Mouse (Mus musculus) olfactory bulb, adult 2 months (tissue): ENCODE data around the gene Pqlc2. TPM values are rescaled to one million over a fixed set of nuclear protein-coding genes. Genes with fewer than 3 reads are reported as not detected.

ENCODE experiments used
- H3K27ac ChIP-seq: fragments of 200-500 bp; 2 replicates; pipeline ENCODE4 v1.5.1; 2012; ENCODE audit warnings: low read depth, low read length; ENCODE audit not compliant: insufficient read depth
- H3K4me1 ChIP-seq: fragments of 200-500 bp; 2 replicates; pipeline ENCODE4 v1.6.1; 2012; ENCODE audit warnings: low read length; ENCODE audit not compliant: control insufficient read depth, insufficient read depth
- H3K4me3 ChIP-seq: fragments of 200-500 bp; 2 replicates; pipeline ENCODE4 v1.5.1; 2012; ENCODE audit warnings: mild to moderate bottlenecking, low read depth, low read length, moderate library complexity; ENCODE audit not compliant: insufficient read depth
- CTCF ChIP-seq: fragments of 200-500 bp; IDR thresholded peaks from 2 replicates; pipeline ENCODE4 v1.5.1; 2012; ENCODE audit warnings: low read depth, mild to moderate bottlenecking, low read length, moderate library complexity; ENCODE audit not compliant: insufficient read depth
- POLR2A ChIP-seq: fragments of 200-500 bp; IDR thresholded peaks from 2 replicates; pipeline ENCODE4 v1.6.1; 2012; ENCODE audit warnings: mild to moderate bottlenecking, low read depth, low read length, moderate library complexity; ENCODE audit not compliant: insufficient read depth
- WGBS: fragments of 180-500 bp; shearing (Covaris S2); methylation state at CpG from one replicate; pipeline ENCODE4 v1.1.7; 2018; 5-methylcytosine and 5-hydroxymethylcytosine counted together
- polyA plus RNA-seq: library from polyadenylated mRNA; stranded (reverse); fragments of >200 nt; gene quantifications from 2 replicates; pipeline ENCODE4 v1.2.4, GENCODE M21; 2012; ENCODE audit warnings: low replicate concordance; ENCODE audit not compliant: missing spikeins, insufficient read depth, insufficient read length

Pqlc2 gene
- not detected in 2 replicates for polyA plus RNA-seq

DNA sequence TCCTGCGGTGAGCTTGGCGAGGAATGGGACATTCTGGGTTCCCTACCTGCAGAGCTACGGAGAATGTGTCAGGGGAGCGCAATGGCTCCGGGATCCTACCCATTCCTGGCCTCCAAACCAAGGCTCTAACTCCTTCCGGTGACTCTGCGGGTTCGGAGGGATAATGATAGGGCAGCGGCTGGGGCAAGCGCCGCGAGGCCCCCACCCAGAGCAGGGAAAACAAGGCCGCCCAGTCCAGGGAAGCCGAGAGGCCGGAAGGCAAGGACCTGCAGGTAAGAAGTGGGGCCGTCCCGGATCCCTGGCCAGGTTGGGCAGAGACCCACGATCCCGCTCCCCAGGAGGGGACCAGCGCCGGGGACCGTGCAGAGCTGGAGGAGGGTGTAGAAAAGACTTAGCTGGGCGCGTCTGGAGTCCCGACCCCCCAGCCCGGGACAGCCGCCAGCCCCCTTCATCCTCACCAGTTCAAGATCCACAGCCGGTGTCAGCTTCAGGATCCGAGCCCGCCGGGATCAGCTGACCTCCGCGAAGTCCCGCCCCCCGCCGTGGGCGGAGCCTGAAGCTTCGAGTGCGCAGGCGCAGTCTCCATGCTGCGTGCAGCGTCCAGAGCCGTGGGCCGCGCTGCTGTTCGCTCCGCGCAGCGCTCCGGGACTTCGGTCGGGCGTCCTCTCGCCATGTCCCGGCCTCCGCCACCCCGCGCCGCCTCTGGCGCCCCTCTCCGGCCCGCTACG is at the start of gene Pqlc2, which contains the start of gene Akr7a5:
Pqlc2 (minus strand) TSS at position 538 of the 728 bp plus-strand sequence.
Akr7a5 (plus strand) TSS at position 574 of the 728 bp plus-strand sequence.
- Histone ChIP-seq H3K27ac (no peak within 1 kb of the TSS), H3K4me3 (peak within 1 kb of the TSS; percentile 66), H3K4me1 (peaks cover 20% of the 10 kb centered on the region)
- TF ChIP-seq POLR2A (peak; percentile 97), CTCF (no peak)
- WGBS: under 1% methylated on average over 62 of the region's 63 CpGs

DNA sequence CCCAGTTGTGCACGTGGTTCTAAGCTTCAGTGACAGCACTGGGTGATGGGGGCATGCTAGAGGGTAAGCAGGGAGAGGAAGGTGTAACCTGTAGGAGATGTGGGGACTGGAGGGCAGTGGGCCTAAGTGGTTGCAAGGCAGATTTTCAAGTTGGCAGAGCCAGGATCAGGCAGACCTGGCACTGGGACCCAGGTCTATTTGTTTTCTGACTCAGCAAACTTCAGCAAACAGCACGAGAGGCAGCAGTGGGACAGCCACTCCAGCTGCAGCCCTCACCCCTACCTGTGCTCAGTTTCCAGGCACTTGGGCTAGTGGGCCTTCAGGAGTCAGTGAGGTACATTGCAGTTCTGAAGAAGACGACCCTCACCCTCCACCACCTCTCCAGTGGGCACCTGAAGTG is 46.7 kb upstream of the Pqlc2 start:
- no peak overlapping the region for H3K27ac ChIP-seq
- peaks cover 4% of the 10 kb centered on the region for H3K4me1 ChIP-seq
- WGBS: 91% methylated on average over 3 of the region's 3 CpGs
- TF ChIP-seq CTCF (no peak), POLR2A (no peak)
- H3K4me3 ChIP-seq: no peak overlapping the region

DNA sequence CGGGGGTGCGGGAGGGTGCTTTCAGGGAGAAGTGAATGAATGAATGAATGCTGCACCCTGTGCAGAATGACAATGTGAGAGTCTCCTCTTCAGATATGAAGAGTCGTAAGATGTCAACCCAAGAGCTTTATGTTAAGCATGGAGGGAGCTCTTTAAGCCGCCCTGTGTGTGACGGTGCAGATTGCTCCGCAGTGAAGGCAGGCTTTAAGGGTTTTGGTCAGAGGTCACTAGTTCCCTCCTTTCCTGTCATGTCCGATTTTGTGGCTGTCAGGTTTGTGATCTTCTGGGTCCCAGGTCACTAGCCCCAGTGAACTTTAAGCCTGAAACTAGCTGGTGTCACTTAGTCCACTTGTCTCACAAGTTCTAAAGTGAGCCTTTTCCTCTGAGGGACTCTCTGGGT is 42.3 kb upstream of the Pqlc2 start:
- TF ChIP-seq POLR2A (no peak), CTCF (no peak)
- no peak overlapping the region for H3K27ac ChIP-seq
- peaks cover 7% of the 10 kb centered on the region for H3K4me1 ChIP-seq
- 1% methylated on average over 7 of the region's 7 CpGs for WGBS
- peak overlapping the region; percentile 79 for H3K4me3 ChIP-seq

DNA sequence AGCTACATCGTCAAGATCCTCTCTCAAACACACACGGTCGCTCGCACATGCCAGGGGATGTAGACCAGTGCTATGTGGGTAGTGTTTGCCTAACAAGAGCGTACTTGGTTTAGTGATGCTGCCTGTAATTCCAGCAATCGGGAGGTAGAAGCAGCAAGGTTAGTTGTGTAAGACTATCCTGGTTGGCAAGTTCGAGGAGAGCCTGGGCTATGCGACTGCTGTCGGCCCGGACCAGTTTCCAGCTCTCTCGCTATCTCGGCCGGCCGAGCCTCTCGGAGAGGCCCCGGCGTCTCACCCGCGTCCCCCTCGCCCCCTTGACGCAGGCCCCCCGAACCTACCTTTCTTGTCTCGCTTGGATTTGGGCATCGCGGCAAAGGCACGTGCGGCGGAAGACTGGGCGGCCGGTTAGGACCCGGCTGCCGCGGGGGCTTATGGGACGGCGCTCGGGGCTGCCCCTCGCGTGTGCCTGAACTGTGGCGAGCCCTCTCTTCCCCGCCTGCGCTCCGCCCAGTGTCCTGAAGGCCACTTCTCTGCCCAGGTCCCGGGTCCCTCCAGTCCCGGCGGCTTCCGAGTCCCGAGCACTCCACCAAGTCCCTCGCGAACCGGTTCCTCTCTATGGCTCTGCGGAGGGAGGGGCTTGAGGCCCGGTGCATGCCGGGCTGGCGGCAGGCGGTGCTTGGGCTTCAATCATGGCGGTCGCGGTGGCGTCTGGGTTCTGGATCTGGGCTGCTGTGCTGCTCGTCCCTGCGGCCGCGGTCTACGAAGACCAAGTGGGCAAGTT is 41.6 kb upstream of the Pqlc2 start, which contains the start of the genes Mrto4, Emc1 and Ubr4:
Mrto4 (minus strand) TSS at position 646 of the 781 bp plus-strand sequence.
Emc1 (plus strand) TSS at position 657 of the 781 bp plus-strand sequence.
Ubr4 (plus strand) TSS at position 679 of the 781 bp plus-strand sequence.
- Histone ChIP-seq H3K4me1 (peaks cover 7% of the 10 kb centered on the region), H3K4me3 (peak within 1 kb of the TSS; percentile 79), H3K27ac (peak within 1 kb of the TSS; percentile 93)
- under 1% methylated on average over 64 of the region's 64 CpGs for WGBS
- TF ChIP-seq POLR2A (0 out of 2 replicates have a peak, but pooled peaks have one; percentile 35), CTCF (no peak)

DNA sequence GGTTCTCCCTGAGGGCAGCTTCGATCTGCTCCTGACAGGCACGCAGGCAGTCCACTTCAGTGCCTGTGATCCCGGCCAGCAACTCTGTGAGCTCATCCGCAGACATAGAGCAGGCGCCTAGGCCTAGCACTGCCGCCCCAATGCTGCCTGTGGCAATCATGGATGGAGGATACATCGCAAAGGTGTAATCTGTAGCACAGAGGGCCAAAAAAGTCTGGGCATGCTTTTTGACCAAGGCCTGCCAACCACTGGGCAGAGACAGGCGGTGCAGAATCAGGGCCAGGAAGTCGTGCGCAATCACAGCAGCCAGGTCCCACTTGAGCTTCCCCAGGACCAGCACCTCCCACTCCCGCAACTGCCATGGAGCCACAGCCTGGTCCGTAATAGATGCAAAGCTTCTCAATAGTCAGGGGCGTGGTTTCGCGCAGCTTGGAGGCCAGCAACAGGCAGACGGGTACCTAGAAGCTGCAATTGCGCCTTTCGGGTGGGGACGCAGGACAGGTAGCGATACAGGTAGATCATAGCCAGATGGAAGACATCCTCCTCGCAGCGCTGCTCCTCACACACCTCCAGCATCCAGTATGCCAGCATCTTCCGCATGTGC is 35.0 kb upstream of the Pqlc2 start:
- TF ChIP-seq POLR2A (no peak), CTCF (no peak)
- no peaks in the 10 kb centered on the region for H3K4me1 ChIP-seq
- no peak overlapping the region for H3K27ac ChIP-seq
- 84% methylated on average over 23 of the region's 23 CpGs for WGBS
- H3K4me3 ChIP-seq: no peak overlapping the region

DNA sequence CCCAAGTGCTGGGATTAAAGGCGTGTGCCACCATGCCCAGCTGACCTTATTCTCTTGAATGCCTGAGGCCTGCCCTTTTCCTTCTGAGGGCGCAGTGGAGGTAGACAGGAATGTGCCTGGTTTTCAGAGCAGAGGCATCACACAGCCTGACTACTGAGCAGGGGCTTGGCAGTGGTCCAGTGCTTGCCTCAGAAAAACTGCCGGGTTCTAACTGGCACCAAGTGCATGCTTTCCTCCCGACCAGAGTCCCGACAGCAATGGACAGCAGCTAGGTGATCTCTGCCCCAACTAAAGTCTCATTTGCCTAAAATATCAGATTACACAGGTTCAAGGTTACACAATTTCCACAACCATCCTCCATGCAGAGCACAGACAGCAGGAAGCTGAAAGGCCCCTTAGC is 33.2 kb upstream of the Pqlc2 start:
- H3K4me1 ChIP-seq: no peaks in the 10 kb centered on the region
- WGBS: 41% methylated on average over 5 of the region's 5 CpGs
- TF ChIP-seq CTCF (no peak), POLR2A (no peak)
- no peak overlapping the region for H3K4me3 ChIP-seq
- H3K27ac ChIP-seq: no peak overlapping the region

DNA sequence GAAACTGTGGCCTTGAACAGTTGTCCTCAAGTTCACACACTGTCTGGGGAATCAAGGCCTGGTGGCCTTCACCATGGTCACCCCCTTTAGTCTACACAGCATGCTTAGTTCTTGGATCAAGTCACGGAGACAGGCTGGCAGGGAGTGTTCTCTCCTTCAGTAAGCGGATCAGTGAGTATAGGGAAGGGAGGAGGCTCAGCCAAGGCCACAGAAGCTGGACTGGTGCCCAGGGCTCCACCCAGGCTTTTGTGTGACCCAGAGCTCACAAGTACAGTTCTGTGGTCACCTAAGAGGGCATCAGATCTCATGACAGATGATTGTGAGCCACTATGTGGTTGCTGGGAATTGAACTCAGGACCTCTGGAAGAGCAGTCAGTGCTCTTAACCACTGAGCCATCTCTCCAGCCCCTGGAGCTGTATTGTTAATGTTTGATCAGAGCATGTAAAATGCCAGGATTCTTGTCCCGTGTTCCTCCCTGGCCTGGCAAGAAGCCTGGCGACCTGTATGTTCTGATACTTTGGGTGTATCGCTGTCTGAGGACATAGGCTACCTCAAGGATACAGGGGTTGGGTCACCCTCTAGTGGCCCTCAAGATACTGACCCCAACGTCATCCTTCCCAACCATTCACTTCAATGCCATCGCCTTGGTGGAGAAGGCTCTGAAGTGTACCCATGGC is 31.2 kb upstream of the Pqlc2 start:
- WGBS: 72% methylated on average over 7 of the region's 7 CpGs
- Histone ChIP-seq H3K4me3 (no peak overlapping the region), H3K4me1 (peaks cover 2% of the 10 kb centered on the region; the same call in 1 of the 2 replicates), H3K27ac (no peak overlapping the region)
- TF ChIP-seq CTCF (no peak), POLR2A (no peak)

DNA sequence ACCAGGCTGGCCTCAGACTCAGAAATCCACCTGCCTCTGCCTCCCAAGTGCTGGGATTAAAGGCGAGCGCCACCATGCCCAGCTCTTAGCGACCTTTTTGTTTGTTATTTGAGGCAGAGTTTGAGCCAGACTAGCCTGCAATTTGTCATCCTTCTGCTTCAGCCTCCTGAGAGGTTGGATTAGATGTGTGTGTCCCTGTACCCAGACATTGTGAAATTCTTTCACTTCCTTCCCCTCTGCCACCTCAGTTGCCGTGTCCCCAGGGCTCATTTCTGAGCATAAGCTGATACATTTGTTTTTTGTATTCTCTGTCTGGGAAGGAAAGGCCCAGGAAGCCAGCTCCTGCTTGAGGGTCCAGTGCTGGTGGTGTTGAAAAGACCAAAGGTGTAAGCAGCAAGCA is 30.3 kb upstream of the Pqlc2 start:
- TF ChIP-seq POLR2A (no peak), CTCF (no peak)
- peaks cover 2% of the 10 kb centered on the region; the same call in 1 of the 2 replicates for H3K4me1 ChIP-seq
- H3K27ac ChIP-seq: no peak overlapping the region
- 84% methylated on average over 4 of the region's 4 CpGs for WGBS
- no peak overlapping the region for H3K4me3 ChIP-seq
